Comparison of ENCODE assay signal across 15 mouse cellular contexts in genomic region chrX:77608947-77609703, GRCm38 (mm10).
DNase-seq lines count a peak whose midpoint lies in the region; ATAC-seq lines count a peak whose summit lies in the region.
"Had no signal": no experiment of that assay in that cellular context is flagged by ENCODE, and none has a peak within 500 bp of the region (broad histone marks: within the 10 kb centered on the region; RNA-seq: fewer than 3 reads in every experiment).

No protein-coding gene starts in this region.

- no peak for DNase-seq in heart, postnatal 4 days
- peak; percentile 12 for DNase-seq in lung, postnatal 36 days
- no peak for DNase-seq in lung, postnatal 10 days
- peak; percentile 15 for DNase-seq in brain, adult 2 months (ENCODE audit: low read depth, low spot score)
- no peak for DNase-seq in thymus, postnatal 10 days (ENCODE audit: low spot score in 2 of 2)
- DNase-seq in right cerebral cortex, adult 18-20 months: no peak
- DNase-seq: adrenal gland, postnatal 10 days; cerebellum, postnatal 14 days; kidney, postnatal 36 days had no signal

- no peaks in the 10 kb centered on the region for H3K9me3 ChIP-seq in heart, embryonic 12.5 days (replicated peaks)
- H3K9me3 ChIP-seq: embryonic facial prominence, embryonic 12.5 days; forebrain, embryonic 10.5 days; limb, embryonic 10.5 days; liver, embryonic 15.5 days had no signal

- H3K36me3 ChIP-seq in heart, embryonic 12.5 days: no peaks in the 10 kb centered on the region
- H3K36me3 ChIP-seq: embryonic facial prominence, embryonic 12.5 days; forebrain, embryonic 10.5 days; limb, embryonic 10.5 days; liver, embryonic 15.5 days had no signal

- no peak overlapping the region for H3K4me2 ChIP-seq in heart, embryonic 12.5 days
- H3K4me2 ChIP-seq: embryonic facial prominence, embryonic 12.5 days; liver, embryonic 15.5 days had no signal

- peaks cover 29% of the 10 kb centered on the region for H3K4me1 ChIP-seq in heart, embryonic 12.5 days (replicated peaks)
- H3K4me1 ChIP-seq: embryonic facial prominence, embryonic 12.5 days; forebrain, embryonic 10.5 days; limb, embryonic 10.5 days; liver, embryonic 15.5 days had no signal

- no peak overlapping the region for H3K9ac ChIP-seq in heart, embryonic 12.5 days
- H3K9ac ChIP-seq: embryonic facial prominence, embryonic 12.5 days; liver, embryonic 15.5 days had no signal

- no peak overlapping the region for H3K4me3 ChIP-seq in heart, embryonic 12.5 days
- H3K4me3 ChIP-seq: embryonic facial prominence, embryonic 12.5 days; forebrain, embryonic 10.5 days; limb, embryonic 10.5 days; liver, embryonic 15.5 days had no signal

- H3K27me3 ChIP-seq in heart, embryonic 12.5 days (replicated peaks): no peaks in the 10 kb centered on the region
- H3K27me3 ChIP-seq: embryonic facial prominence, embryonic 12.5 days; liver, embryonic 15.5 days had no signal

- WGBS in heart, embryonic 12.5 days: 41% methylated on average over 2 of the region's 2 CpGs

- no peak for ATAC-seq in heart, embryonic 12.5 days (ENCODE audit: insufficient number of reproducible peaks, low FRiP score)

- H3K27ac ChIP-seq in heart, embryonic 12.5 days (ENCODE audit: poor library complexity, severe bottlenecking): peak overlapping the region; percentile 57; the same call in 1 of the 2 replicates
- H3K27ac ChIP-seq: embryonic facial prominence, embryonic 12.5 days; forebrain, embryonic 10.5 days; limb, embryonic 10.5 days; liver, embryonic 15.5 days; macrophage had no signal

Comparison
In these comparisons a context has a peak if more than half of its experiments do, and no peak if none do; other contexts are left out.
1. DNase-seq: peak in lung, postnatal 36 days (single experiment) and brain, adult 2 months (single experiment); none in heart, postnatal 4 days (single experiment), lung, postnatal 10 days (single experiment), thymus, postnatal 10 days (0 of 2) and right cerebral cortex, adult 18-20 months (single experiment).